Mouse (Mus musculus): ENCODE results near the gene 4921539E11Rik. TPM values are rescaled to one million over a fixed set of nuclear protein-coding genes. Genes with fewer than 3 reads are reported as not detected.

Gene 4921539E11Rik
- polyA plus RNA-seq, 1 experiment from 2014 or later: not detected

GRCm38 (mm10) chr4:103249436-103250085, 41.1 kb downstream of the 4921539E11Rik start:
- no peak for ATAC-seq (ENCODE audit: low FRiP score, low TSS enrichment)
- H3K4me1 ChIP-seq (ENCODE audit: insufficient read depth, low read length): no peaks in the 10 kb centered on the region
- no peaks in the 10 kb centered on the region for H3K36me3 ChIP-seq (ENCODE audit: insufficient read depth, low read length)
- H3K4me3 ChIP-seq (ENCODE audit: low read length): no peak overlapping the region
- no peak overlapping the region for H3K9ac ChIP-seq (replicated peaks; ENCODE audit: low read length)
- no peaks in the 10 kb centered on the region for H3K9me3 ChIP-seq (ENCODE audit: low read length)
- no peak overlapping the region for H3K27ac ChIP-seq (ENCODE audit: low read length)
- 43% methylated on average over 6 of the region's 6 CpGs for WGBS
- H3K4me2 ChIP-seq (replicated peaks; ENCODE audit: low read depth, low read length): no peak overlapping the region
- H3K27me3 ChIP-seq (ENCODE audit: insufficient read depth, low read length): no peaks in the 10 kb centered on the region

GRCm38 (mm10) chr4:103247813-103248212, 42.9 kb downstream of the 4921539E11Rik start:
- H3K36me3 ChIP-seq (ENCODE audit: insufficient read depth, low read length): no peaks in the 10 kb centered on the region
- no peaks in the 10 kb centered on the region for H3K27me3 ChIP-seq (ENCODE audit: insufficient read depth, low read length)
- ATAC-seq (ENCODE audit: low FRiP score, low TSS enrichment): no peak
- 82% methylated on average over 2 of the region's 2 CpGs for WGBS
- H3K4me2 ChIP-seq (replicated peaks; ENCODE audit: low read depth, low read length): no peak overlapping the region
- H3K9me3 ChIP-seq (ENCODE audit: low read length): no peaks in the 10 kb centered on the region
- no peaks in the 10 kb centered on the region for H3K4me1 ChIP-seq (ENCODE audit: insufficient read depth, low read length)
- H3K4me3 ChIP-seq (ENCODE audit: low read length): no peak overlapping the region
- H3K9ac ChIP-seq (replicated peaks; ENCODE audit: low read length): no peak overlapping the region
- no peak overlapping the region for H3K27ac ChIP-seq (ENCODE audit: low read length)

GRCm38 (mm10) chr4:103247249-103247648, 43.4 kb downstream of the 4921539E11Rik start:
- Histone ChIP-seq H3K27me3 (ENCODE audit: insufficient read depth, low read length) (no peaks in the 10 kb centered on the region), H3K4me1 (ENCODE audit: insufficient read depth, low read length) (no peaks in the 10 kb centered on the region), H3K36me3 (ENCODE audit: insufficient read depth, low read length) (no peaks in the 10 kb centered on the region), H3K4me3 (ENCODE audit: low read length) (no peak overlapping the region), H3K9ac (replicated peaks; ENCODE audit: low read length) (no peak overlapping the region), H3K4me2 (replicated peaks; ENCODE audit: low read depth, low read length) (no peak overlapping the region), H3K9me3 (ENCODE audit: low read length) (no peaks in the 10 kb centered on the region), H3K27ac (ENCODE audit: low read length) (no peak overlapping the region)
- ATAC-seq (ENCODE audit: low FRiP score, low TSS enrichment): no peak
- WGBS: 88% methylated on average over 3 of the region's 3 CpGs

- H3K9me3 ChIP-seq (ENCODE audit: low read length): peaks cover 4% of the 10 kb centered on the region
- no peak for ATAC-seq (ENCODE audit: low FRiP score, low TSS enrichment)
- no peaks in the 10 kb centered on the region for H3K27me3 ChIP-seq (ENCODE audit: insufficient read depth, low read length)
- no peak overlapping the region for H3K4me2 ChIP-seq (replicated peaks; ENCODE audit: low read depth, low read length)
- H3K27ac ChIP-seq (ENCODE audit: low read length): no peak overlapping the region
- no peaks in the 10 kb centered on the region for H3K36me3 ChIP-seq (ENCODE audit: insufficient read depth, low read length)
- H3K4me3 ChIP-seq (ENCODE audit: low read length): no peak overlapping the region
- H3K9ac ChIP-seq (replicated peaks; ENCODE audit: low read length): no peak overlapping the region
- H3K4me1 ChIP-seq (ENCODE audit: insufficient read depth, low read length): no peaks in the 10 kb centered on the region
- 59% methylated on average over 2 of the region's 2 CpGs for WGBS
Measured at GRCm38 (mm10) chr4:103232156-103232555, 58.5 kb downstream of the 4921539E11Rik start.

GRCm38 (mm10) chr4:103222854-103223253, 67.8 kb downstream of the 4921539E11Rik start:
- Histone ChIP-seq H3K36me3 (ENCODE audit: insufficient read depth, low read length) (no peaks in the 10 kb centered on the region), H3K27ac (ENCODE audit: low read length) (no peak overlapping the region), H3K9me3 (ENCODE audit: low read length) (no peaks in the 10 kb centered on the region), H3K4me1 (ENCODE audit: insufficient read depth, low read length) (no peaks in the 10 kb centered on the region), H3K4me2 (replicated peaks; ENCODE audit: low read depth, low read length) (no peak overlapping the region), H3K4me3 (ENCODE audit: low read length) (no peak overlapping the region), H3K27me3 (ENCODE audit: insufficient read depth, low read length) (no peaks in the 10 kb centered on the region), H3K9ac (replicated peaks; ENCODE audit: low read length) (no peak overlapping the region)
- ATAC-seq (ENCODE audit: low FRiP score, low TSS enrichment): no peak
- 42% methylated on average over 9 of the region's 9 CpGs for WGBS

- ATAC-seq (ENCODE audit: low FRiP score, low TSS enrichment): no peak
- WGBS: 73% methylated on average over 6 of the region's 6 CpGs
- no peaks in the 10 kb centered on the region for H3K4me1 ChIP-seq (ENCODE audit: insufficient read depth, low read length)
- no peak overlapping the region for H3K9ac ChIP-seq (replicated peaks; ENCODE audit: low read length)
- no peaks in the 10 kb centered on the region for H3K9me3 ChIP-seq (ENCODE audit: low read length)
- no peak overlapping the region for H3K4me3 ChIP-seq (ENCODE audit: low read length)
- H3K27me3 ChIP-seq (ENCODE audit: insufficient read depth, low read length): no peaks in the 10 kb centered on the region
- H3K36me3 ChIP-seq (ENCODE audit: insufficient read depth, low read length): no peaks in the 10 kb centered on the region
- H3K27ac ChIP-seq (ENCODE audit: low read length): no peak overlapping the region
- H3K4me2 ChIP-seq (replicated peaks; ENCODE audit: low read depth, low read length): no peak overlapping the region
Measured at GRCm38 (mm10) chr4:103221789-103222188, 68.9 kb downstream of the 4921539E11Rik start.

- Histone ChIP-seq H3K9ac (replicated peaks; ENCODE audit: low read length) (no peak overlapping the region), H3K4me2 (replicated peaks; ENCODE audit: low read depth, low read length) (no peak overlapping the region), H3K36me3 (ENCODE audit: insufficient read depth, low read length) (no peaks in the 10 kb centered on the region), H3K4me1 (ENCODE audit: insufficient read depth, low read length) (peaks cover 4% of the 10 kb centered on the region), H3K27ac (ENCODE audit: low read length) (no peak overlapping the region), H3K27me3 (ENCODE audit: insufficient read depth, low read length) (no peaks in the 10 kb centered on the region), H3K4me3 (ENCODE audit: low read length) (no peak overlapping the region), H3K9me3 (ENCODE audit: low read length) (no peaks in the 10 kb centered on the region)
- ATAC-seq (ENCODE audit: low FRiP score, low TSS enrichment): no peak
- 68% methylated on average over 5 of the region's 5 CpGs for WGBS
Measured at GRCm38 (mm10) chr4:103219011-103219410, 71.7 kb downstream of the 4921539E11Rik start.

- H3K36me3 ChIP-seq (ENCODE audit: insufficient read depth, low read length): no peaks in the 10 kb centered on the region; the same call in 1 of the 2 replicates
- H3K4me1 ChIP-seq (ENCODE audit: insufficient read depth, low read length): peaks cover 13% of the 10 kb centered on the region
- no peak overlapping the region for H3K27ac ChIP-seq (ENCODE audit: low read length)
- H3K27me3 ChIP-seq (ENCODE audit: insufficient read depth, low read length): no peaks in the 10 kb centered on the region
- H3K9me3 ChIP-seq (ENCODE audit: low read length): no peaks in the 10 kb centered on the region
- WGBS: 70% methylated on average over 6 of the region's 6 CpGs
- H3K4me2 ChIP-seq (replicated peaks; ENCODE audit: low read depth, low read length): no peak overlapping the region
- no peak overlapping the region for H3K9ac ChIP-seq (replicated peaks; ENCODE audit: low read length)
- ATAC-seq (ENCODE audit: low FRiP score, low TSS enrichment): no peak
- no peak overlapping the region for H3K4me3 ChIP-seq (ENCODE audit: low read length)
Measured at GRCm38 (mm10) chr4:103216046-103216445, 74.6 kb downstream of the 4921539E11Rik start.

GRCm38 (mm10) chr4:103214925-103215820, 75.5 kb downstream of the 4921539E11Rik start, which contains the start of gene Slc35d1:
TSS of gene Slc35d1 (minus strand) at chr4:103215164.
- H3K4me1 ChIP-seq (ENCODE audit: insufficient read depth, low read length): peaks cover 13% of the 10 kb centered on the region
- H3K4me2 ChIP-seq (replicated peaks; ENCODE audit: low read depth, low read length): peak within 1 kb of the TSS; percentile 79
- H3K9ac ChIP-seq (replicated peaks; ENCODE audit: low read length): peak within 1 kb of the TSS; percentile 99
- H3K36me3 ChIP-seq (ENCODE audit: insufficient read depth, low read length): no peaks in the 10 kb centered on the region; the same call in 1 of the 2 replicates
- WGBS: 2% methylated on average over 66 of the region's 70 CpGs
- H3K27me3 ChIP-seq (ENCODE audit: insufficient read depth, low read length): no peaks in the 10 kb centered on the region
- no peaks in the 10 kb centered on the region for H3K9me3 ChIP-seq (ENCODE audit: low read length)
- ATAC-seq (ENCODE audit: low FRiP score, low TSS enrichment): peak; percentile 96
- peak within 1 kb of the TSS; percentile 75 for H3K4me3 ChIP-seq (ENCODE audit: low read length)
- H3K27ac ChIP-seq (ENCODE audit: low read length): peak within 1 kb of the TSS; percentile 99

Data from kidney, embryonic 16.5 days (tissue).